Mouse (Mus musculus) midbrain, embryonic 16.5 days (tissue): ENCODE data around the gene Rapgef3. TPM values are rescaled to one million over a fixed set of nuclear protein-coding genes. Genes with fewer than 3 reads are reported as not detected.

Experiments used
- ATAC-seq: fragments of 200-750 bp; cut with Nextera tagmentation; 2 replicates; pipeline ENCODE4 v1.8.0; 2017; ENCODE audit warnings: moderate TSS enrichment
- H3K27ac ChIP-seq: fragments of 300-500 bp; sonication (generic); 2 replicates; pipeline ENCODE4 v1.5.1; 2014; ENCODE audit warnings: mild to moderate bottlenecking, low read length, mixed read lengths
- H3K27me3 ChIP-seq: fragments of 300-500 bp; sonication (generic); 2 replicates; pipeline ENCODE4 v1.6.1; 2014; ENCODE audit warnings: low read depth, low read length, mixed read lengths; ENCODE audit not compliant: control insufficient read depth, insufficient read depth
- H3K36me3 ChIP-seq: fragments of 300-500 bp; sonication (generic); 2 replicates; pipeline ENCODE4 v1.6.1; 2014; ENCODE audit warnings: mild to moderate bottlenecking, low read length, moderate library complexity, mixed read lengths; ENCODE audit not compliant: control insufficient read depth, insufficient read depth
- H3K4me1 ChIP-seq: fragments of 300-500 bp; sonication (generic); 2 replicates; pipeline ENCODE4 v1.6.1; 2014; ENCODE audit warnings: mild to moderate bottlenecking, low read length, mixed read lengths; ENCODE audit not compliant: control insufficient read depth, insufficient read depth
- H3K4me2 ChIP-seq: fragments of 300-500 bp; sonication (generic); 2 replicates; pipeline ENCODE4 v1.6.1; 2014; ENCODE audit warnings: mild to moderate bottlenecking, low read length, mixed read lengths
- H3K4me3 ChIP-seq: fragments of 300-500 bp; sonication (generic); 2 replicates; pipeline ENCODE4 v1.5.1; 2014; ENCODE audit warnings: low read depth, mild to moderate bottlenecking, low read length, moderate library complexity, mixed read lengths
- H3K9ac ChIP-seq: fragments of 300-500 bp; sonication (generic); 2 replicates; pipeline ENCODE4 v1.6.1; 2014; ENCODE audit warnings: low read depth, low read length, mixed read lengths
- H3K9me3 ChIP-seq: fragments of 300-500 bp; sonication (generic); replicated peaks from 2 replicates; pipeline ENCODE4 v1.6.1; 2014; ENCODE audit warnings: mild to moderate bottlenecking, low read length, mixed read lengths; ENCODE audit not compliant: control insufficient read depth, poor library complexity, severe bottlenecking
- WGBS: fragments of 180-500 bp; shearing (Covaris S2); extraction: QIAGEN DNeasy Blood & Tissue Kit; methylation state at CpG from one replicate; pipeline ENCODE4 v1.1.7; 2014; 5-methylcytosine and 5-hydroxymethylcytosine counted together
- polyA plus RNA-seq: library from polyadenylated mRNA; unstranded; fragments of >200 nt; fragmentation: Nextera tagmentation; extraction: Ambion mirVana; gene quantifications from 2 replicates; pipeline ENCODE4 v1.2.1, GENCODE M21; 2015

The Rapgef3 gene
- polyA plus RNA-seq, 1 experiment from 2014 or later: 21.3 TPM

GRCm38 (mm10) chr15:97728804-97729203 lies 39.0 kb downstream of the Rapgef3 start:
- no peak overlapping the region for H3K4me2 ChIP-seq
- no peak for ATAC-seq
- no peaks in the 10 kb centered on the region for H3K36me3 ChIP-seq
- H3K9me3 ChIP-seq: no peaks in the 10 kb centered on the region
- no peak overlapping the region for H3K27ac ChIP-seq
- no peak overlapping the region for H3K9ac ChIP-seq
- no peaks in the 10 kb centered on the region for H3K4me1 ChIP-seq
- no peaks in the 10 kb centered on the region for H3K27me3 ChIP-seq
- H3K4me3 ChIP-seq: no peak overlapping the region
- WGBS: 70% methylated on average over 7 of the region's 7 CpGs

- H3K36me3 ChIP-seq: no peaks in the 10 kb centered on the region
- H3K4me1 ChIP-seq: no peaks in the 10 kb centered on the region
- 92% methylated on average over 11 of the region's 11 CpGs for WGBS
- no peak overlapping the region for H3K4me2 ChIP-seq
- H3K9ac ChIP-seq: no peak overlapping the region
- ATAC-seq: no peak
- H3K4me3 ChIP-seq: no peak overlapping the region
- H3K27ac ChIP-seq: no peak overlapping the region
- no peaks in the 10 kb centered on the region for H3K9me3 ChIP-seq
- no peaks in the 10 kb centered on the region for H3K27me3 ChIP-seq
Observed at GRCm38 (mm10) chr15:97728394-97728793, 39.4 kb downstream of the Rapgef3 start.

DNA sequence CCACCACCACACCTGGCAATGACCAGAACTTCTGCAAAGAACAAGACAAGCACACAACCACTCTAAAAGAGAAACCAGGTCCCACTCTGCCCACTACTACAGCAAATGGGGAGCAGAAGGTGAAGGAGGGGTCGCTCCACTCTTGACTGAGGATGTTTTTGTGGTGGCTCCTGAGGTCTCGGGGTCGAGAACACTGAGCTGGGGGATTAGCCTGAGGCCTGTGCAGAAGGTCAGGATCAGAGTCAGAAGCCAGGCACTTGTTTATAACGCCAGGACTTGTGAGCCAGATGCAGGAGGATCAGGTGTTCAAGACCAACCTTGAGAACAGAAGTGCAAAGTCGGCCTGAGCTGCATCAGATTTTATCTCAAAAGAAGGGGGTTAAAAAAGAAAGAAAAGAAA lies 40.3 kb downstream of the Rapgef3 start:
- Histone ChIP-seq H3K9me3 (no peaks in the 10 kb centered on the region), H3K9ac (no peak overlapping the region), H3K36me3 (no peaks in the 10 kb centered on the region), H3K27me3 (no peaks in the 10 kb centered on the region), H3K4me1 (no peaks in the 10 kb centered on the region), H3K27ac (no peak overlapping the region), H3K4me3 (no peak overlapping the region), H3K4me2 (no peak overlapping the region)
- ATAC-seq: no peak
- 71% methylated on average over 5 of the region's 5 CpGs for WGBS

GRCm38 (mm10) chr15:97727048-97727447 lies 40.7 kb downstream of the Rapgef3 start:
- no peaks in the 10 kb centered on the region for H3K4me1 ChIP-seq
- no peak for ATAC-seq
- H3K27ac ChIP-seq: no peak overlapping the region
- H3K4me2 ChIP-seq: no peak overlapping the region
- H3K4me3 ChIP-seq: no peak overlapping the region
- H3K27me3 ChIP-seq: no peaks in the 10 kb centered on the region
- H3K36me3 ChIP-seq: no peaks in the 10 kb centered on the region
- H3K9me3 ChIP-seq: no peaks in the 10 kb centered on the region
- 84% methylated on average over 8 of the region's 8 CpGs for WGBS
- H3K9ac ChIP-seq: no peak overlapping the region

GRCm38 (mm10) chr15:97726310-97726709 lies 41.5 kb downstream of the Rapgef3 start:
- H3K27ac ChIP-seq: no peak overlapping the region
- WGBS: 77% methylated on average over 13 of the region's 13 CpGs

GRCm38 (mm10) chr15:97725198-97725785 lies 42.5 kb downstream of the Rapgef3 start:
- WGBS: 85% methylated on average over 6 of the region's 6 CpGs

More at GRCm38 (mm10) chr15:97726310-97726709, 41.5 kb downstream of the Rapgef3 start:
- no peaks in the 10 kb centered on the region for H3K27me3 ChIP-seq
- H3K9ac ChIP-seq: no peak overlapping the region
- no peak for ATAC-seq
- no peak overlapping the region for H3K4me3 ChIP-seq
- no peaks in the 10 kb centered on the region for H3K36me3 ChIP-seq
- H3K4me1 ChIP-seq: no peaks in the 10 kb centered on the region
- no peaks in the 10 kb centered on the region for H3K9me3 ChIP-seq
- no peak overlapping the region for H3K4me2 ChIP-seq

DNA sequence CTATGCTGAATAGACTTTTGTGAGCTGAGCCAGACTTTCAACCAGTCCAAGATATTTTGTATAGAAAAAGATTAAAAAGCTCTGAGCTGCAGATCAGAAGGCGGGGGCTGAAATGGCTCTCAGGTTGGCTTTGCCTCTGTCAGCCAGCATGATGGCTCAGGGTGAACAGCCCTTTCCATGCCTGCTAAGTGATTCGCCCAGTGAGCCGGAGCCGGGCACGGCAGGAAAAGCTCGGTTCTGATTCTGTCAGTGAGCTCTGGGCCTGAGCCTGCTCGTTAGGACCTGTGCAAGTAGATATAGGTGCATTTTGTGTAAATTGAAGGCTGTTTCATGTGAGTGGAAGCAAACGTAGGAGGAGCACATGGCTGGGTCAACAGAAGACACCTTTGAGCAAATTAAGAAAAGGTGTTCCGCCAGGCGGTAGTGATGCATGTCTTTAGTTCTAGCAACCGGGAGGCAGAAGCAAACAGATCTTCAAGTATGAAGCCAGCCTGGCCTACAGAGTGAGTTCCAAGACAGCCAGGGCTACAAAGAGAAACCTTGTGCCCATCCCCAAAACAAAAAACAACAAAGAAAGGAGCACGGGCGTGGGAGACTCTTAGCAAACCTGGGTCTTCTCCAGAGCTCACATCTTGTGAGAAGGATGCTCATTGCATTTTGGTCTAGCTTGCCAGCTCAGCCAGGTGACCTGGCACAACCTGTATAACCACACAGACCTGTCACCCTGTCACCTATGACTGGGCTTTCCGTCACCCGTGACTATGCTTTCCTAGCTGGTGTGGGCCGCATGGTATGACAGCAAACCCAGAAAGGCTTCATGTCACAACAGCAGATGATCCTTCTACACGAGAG lies 43.2 kb downstream of the Rapgef3 start:
- H3K9me3 ChIP-seq: no peaks in the 10 kb centered on the region
- no peak overlapping the region for H3K9ac ChIP-seq
- no peaks in the 10 kb centered on the region for H3K36me3 ChIP-seq
- ATAC-seq: no peak
- no peaks in the 10 kb centered on the region for H3K27me3 ChIP-seq
- H3K4me2 ChIP-seq: no peak overlapping the region
- H3K27ac ChIP-seq: no peak overlapping the region
- no peak overlapping the region for H3K4me3 ChIP-seq
- WGBS: 87% methylated on average over 17 of the region's 17 CpGs
- H3K4me1 ChIP-seq: no peaks in the 10 kb centered on the region

More at GRCm38 (mm10) chr15:97725198-97725785, 42.5 kb downstream of the Rapgef3 start:
- H3K9ac ChIP-seq: no peak overlapping the region
- H3K4me2 ChIP-seq: no peak overlapping the region
- no peak overlapping the region for H3K4me3 ChIP-seq
- no peak for ATAC-seq
- H3K27ac ChIP-seq: no peak overlapping the region
- no peaks in the 10 kb centered on the region for H3K4me1 ChIP-seq
- H3K9me3 ChIP-seq: no peaks in the 10 kb centered on the region
- no peaks in the 10 kb centered on the region for H3K27me3 ChIP-seq
- H3K36me3 ChIP-seq: no peaks in the 10 kb centered on the region

GRCm38 (mm10) chr15:97723536-97724345 lies 44.0 kb downstream of the Rapgef3 start:
- Histone ChIP-seq H3K9me3 (no peaks in the 10 kb centered on the region), H3K9ac (no peak overlapping the region), H3K4me3 (no peak overlapping the region), H3K27me3 (no peaks in the 10 kb centered on the region), H3K4me2 (no peak overlapping the region), H3K4me1 (no peaks in the 10 kb centered on the region), H3K36me3 (no peaks in the 10 kb centered on the region), H3K27ac (no peak overlapping the region)
- whole genome bisulfite sequencing: 86% methylated on average over 6 of the region's 6 CpGs
- no peak for ATAC-seq
